Mouse (Mus musculus) heart, adult 2 months (tissue): ENCODE data around the gene Agbl4.

ENCODE experiments used
- CTCF ChIP-seq: fragments of 200-600 bp; IDR thresholded peaks from 2 replicates; pipeline ENCODE4 v1.8.1; 2022; ENCODE audit warnings: antibody characterized with exemption, mild to moderate bottlenecking, moderate library complexity
- POLR2A ChIP-seq: fragments of 200-500 bp; IDR thresholded peaks from 2 replicates; pipeline ENCODE4 v1.6.1; 2011; ENCODE audit warnings: mild to moderate bottlenecking, low read depth, low read length, control low read depth; ENCODE audit not compliant: insufficient read depth

DNA sequence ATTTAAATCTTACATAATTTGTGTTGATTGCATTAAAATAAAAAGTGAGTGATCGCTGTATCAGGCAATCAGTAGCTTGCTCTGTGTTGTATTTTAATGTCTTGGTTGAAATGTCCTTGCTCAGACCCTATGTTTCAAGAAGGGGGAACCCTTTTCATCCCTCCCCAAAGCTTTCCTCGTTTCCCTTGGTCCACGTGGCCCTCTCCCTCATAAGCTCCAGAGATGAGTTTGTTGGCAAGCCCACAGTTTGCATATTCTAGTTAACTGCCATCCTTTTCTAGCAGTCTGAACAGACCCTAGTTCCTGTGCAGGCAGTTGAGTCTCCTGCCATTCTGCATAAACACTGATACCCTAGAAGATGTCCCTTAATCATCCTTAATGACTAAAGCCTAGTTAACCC, 1050.5 kb downstream of the Agbl4 start:
- no peak for TF ChIP-seq POLR2A
- no peak for TF ChIP-seq CTCF
